Mouse (Mus musculus) Patski (cell line): ENCODE data around the gene 4930402K13Rik. TPM values are rescaled to one million over a fixed set of nuclear protein-coding genes. Genes with fewer than 3 reads are reported as not detected.
A peak's percentile ranks its signal among the peaks of the same experiment; 100 is the strongest.
"Not testable (repeated sequence)": the region's sequence is repeated elsewhere in the genome, so short reads cannot be mapped to it uniquely, and the experiment has no call there.

Source experiments
- ATAC-seq: fragments of 100-300 bp; one replicate; pipeline ENCODE4 v1.8.0; 2021
- CTCF ChIA-PET: fragments of 350-600 bp; sonication (Branson Sonifier 250); formaldehyde crosslinking; loops from one replicate; lab custom pipeline; 2022; ENCODE audit warnings: inconsistent platforms; lab: Charles Lee
- POLR2A ChIA-PET: fragments of 350-600 bp; sonication (Branson Sonifier 250); formaldehyde crosslinking; loops from one replicate; lab custom pipeline; 2022; ENCODE audit warnings: antibody characterized with exemption, inconsistent platforms; lab: Charles Lee
- DNase-seq: peaks from one replicate; pipeline ENCODE4 v3.0.0-alpha.2; 2011; ENCODE audit warnings: low read depth, low spot score
- H3K27me3 ChIP-seq: fragments of 371-371 bp; one replicate; pipeline ENCODE4 v1.5.1; 2021
- CTCF ChIP-seq: fragments of 100-300 bp; IDR thresholded peaks from one replicate; pipeline ENCODE4 v1.5.1; 2021
- in situ Hi-C: fragments of 300-500 bp; cut with MboI; formaldehyde crosslinking; loops from 3 replicates; pipeline ENCODE4 v1.11.1; 2018; ENCODE audit warnings: low pct_unique_long_range_greater_than_20kb, mixed read lengths
- polyA plus RNA-seq: library from polyadenylated mRNA; unstranded; gene quantifications from one replicate; pipeline ENCODE4 v1.2.3, GENCODE M21; 2021

Gene 4930402K13Rik
- polyA plus RNA-seq, result not detected

- TF ChIP-seq CTCF, result no peak
- POLR2A ChIA-PET, result no interaction called here
- CTCF ChIA-PET, result no interaction called here
- H3K27me3 ChIP-seq, result peaks cover 43% of the 10 kb centered on the region
- ATAC-seq (no peak), DNase-seq (no peak)
- in situ Hi-C loops, result no loop called here
These were observed at the start of gene 4930402K13Rik for GRCm38 (mm10) chrX:9104262-9104661. Gene 4930402K13Rik, plus strand, starts transcription at chrX:9104562.

GRCm38 (mm10) chrX:9060952-9061351 lies 43.4 kb upstream of the 4930402K13Rik start:
- CTCF ChIA-PET, in situ Hi-C loops, DNase-seq: not testable (repeated sequence)

GRCm38 (mm10) chrX:9062101-9062500 lies 42.3 kb upstream of the 4930402K13Rik start:
- POLR2A ChIA-PET, result no interaction called here

More at GRCm38 (mm10) chrX:9060952-9061351, 43.4 kb upstream of the 4930402K13Rik start:
- POLR2A ChIA-PET, ATAC-seq, H3K27me3 ChIP-seq: not testable (repeated sequence)

GRCm38 (mm10) chrX:9062715-9063114 lies 41.6 kb upstream of the 4930402K13Rik start, which contains the start of gene Fthl17f:
Gene Fthl17f, plus strand, starts transcription at chrX:9063015.
- POLR2A ChIA-PET, ATAC-seq, CTCF ChIA-PET, in situ Hi-C loops, DNase-seq, H3K27me3 ChIP-seq: not testable (repeated sequence)

More at GRCm38 (mm10) chrX:9062101-9062500, 42.3 kb upstream of the 4930402K13Rik start:
- DNase-seq, result no peak
- no peaks in the 10 kb centered on the region for H3K27me3 ChIP-seq
- no peak for TF ChIP-seq CTCF
- CTCF ChIA-PET, result no interaction called here
- in situ Hi-C loops, result no loop called here
- ATAC-seq, result no peak

GRCm38 (mm10) chrX:9077699-9078098 lies 26.7 kb upstream of the 4930402K13Rik start:
- ATAC-seq, in situ Hi-C loops, POLR2A ChIA-PET, CTCF ChIA-PET, DNase-seq, H3K27me3 ChIP-seq: not testable (repeated sequence)

GRCm38 (mm10) chrX:9095066-9095465 lies 9.3 kb upstream of the 4930402K13Rik start:
- peaks cover 11% of the 10 kb centered on the region for H3K27me3 ChIP-seq
- CTCF ChIA-PET, ATAC-seq, DNase-seq, POLR2A ChIA-PET, in situ Hi-C loops: not testable (repeated sequence)

GRCm38 (mm10) chrX:9110381-9110780 lies 6.0 kb downstream of the 4930402K13Rik start:
- ChIA-PET CTCF (no interaction called here), POLR2A (no interaction called here)
- ATAC-seq (no peak), DNase-seq (no peak)
- in situ Hi-C loops, result no loop called here
- no peak for TF ChIP-seq CTCF
- H3K27me3 ChIP-seq, result peaks cover 61% of the 10 kb centered on the region

GRCm38 (mm10) chrX:9124928-9125327 lies 20.6 kb downstream of the 4930402K13Rik start:
- DNase-seq (no peak), ATAC-seq (no peak)
- TF ChIP-seq CTCF, result no peak
- H3K27me3 ChIP-seq, result peaks cover 22% of the 10 kb centered on the region
- ChIA-PET POLR2A (no interaction called here), CTCF (no interaction called here)
- in situ Hi-C loops, result no loop called here

- peaks cover 19% of the 10 kb centered on the region for H3K27me3 ChIP-seq
- DNase-seq (no peak), ATAC-seq (peak; percentile 75)
- in situ Hi-C loops, result no loop called here
- peak; percentile 37 for TF ChIP-seq CTCF
- ChIA-PET POLR2A (no interaction called here), CTCF (no interaction called here)
These were observed 24.0 kb downstream of the 4930402K13Rik start for GRCm38 (mm10) chrX:9128317-9128831.

GRCm38 (mm10) chrX:9139290-9139948 lies 35.1 kb downstream of the 4930402K13Rik start:
- no peak for TF ChIP-seq CTCF
- no peak for DNase-seq
- no peak for ATAC-seq

GRCm38 (mm10) chrX:9142669-9143068 lies 38.3 kb downstream of the 4930402K13Rik start:
- ChIA-PET POLR2A (no interaction called here), CTCF (no interaction called here)
- TF ChIP-seq CTCF, result no peak
- ATAC-seq (no peak), DNase-seq (no peak)
- H3K27me3 ChIP-seq, result peaks cover 9% of the 10 kb centered on the region
- in situ Hi-C loops, result loop anchor here (10.0 kb wide), 1 partner anchor 922 kb away; no protein-coding TSS in a partner anchor

More at GRCm38 (mm10) chrX:9139290-9139948, 35.1 kb downstream of the 4930402K13Rik start:
- CTCF ChIA-PET, result no interaction called here
- POLR2A ChIA-PET, result no interaction called here
- in situ Hi-C loops, result no loop called here
- H3K27me3 ChIP-seq, result peaks cover 6% of the 10 kb centered on the region

Other genes with a start within 250 kb of the 4930402K13Rik start
- gene Gm5751, start 230.3 kb upstream of the 4930402K13Rik start, polyA plus RNA-seq, result not detected
- 6.3 TPM for gene B630019K06Rik, start 212.2 kb upstream of the 4930402K13Rik start, polyA plus RNA-seq
- gene Fthl17b, start 141.6 kb upstream of the 4930402K13Rik start, polyA plus RNA-seq, result not detected
- not detected for gene Fthl17c, start 128.0 kb upstream of the 4930402K13Rik start, polyA plus RNA-seq
- not detected for gene Fthl17d, start 117.8 kb upstream of the 4930402K13Rik start, polyA plus RNA-seq
- gene Fthl17e, start 71.1 kb upstream of the 4930402K13Rik start, polyA plus RNA-seq, result not detected
- not detected for gene Fthl17f, start 41.5 kb upstream of the 4930402K13Rik start, polyA plus RNA-seq
- gene Lancl3, start 95.3 kb downstream of the 4930402K13Rik start, polyA plus RNA-seq, result 0.01 TPM
- not detected for gene Gm14862, start 152.3 kb downstream of the 4930402K13Rik start, polyA plus RNA-seq
- 0.27 TPM for gene Xk, start 168.2 kb downstream of the 4930402K13Rik start, polyA plus RNA-seq
- gene H2al1m, start 179.2 kb downstream of the 4930402K13Rik start, polyA plus RNA-seq, result not detected
- gene H2al1k, start 246.1 kb downstream of the 4930402K13Rik start, polyA plus RNA-seq, result 0.14 TPM